Mouse (Mus musculus) fat pad, adult 2 months (tissue): ENCODE measurements around the gene Zkscan2.

Source experiments
- DNase-seq: peaks from one replicate; pipeline ENCODE4 v3.0.0-alpha.2; 2011; ENCODE audit warnings: low read depth, low spot score; ENCODE audit errors: extremely low read depth

Zkscan2 gene

DNA sequence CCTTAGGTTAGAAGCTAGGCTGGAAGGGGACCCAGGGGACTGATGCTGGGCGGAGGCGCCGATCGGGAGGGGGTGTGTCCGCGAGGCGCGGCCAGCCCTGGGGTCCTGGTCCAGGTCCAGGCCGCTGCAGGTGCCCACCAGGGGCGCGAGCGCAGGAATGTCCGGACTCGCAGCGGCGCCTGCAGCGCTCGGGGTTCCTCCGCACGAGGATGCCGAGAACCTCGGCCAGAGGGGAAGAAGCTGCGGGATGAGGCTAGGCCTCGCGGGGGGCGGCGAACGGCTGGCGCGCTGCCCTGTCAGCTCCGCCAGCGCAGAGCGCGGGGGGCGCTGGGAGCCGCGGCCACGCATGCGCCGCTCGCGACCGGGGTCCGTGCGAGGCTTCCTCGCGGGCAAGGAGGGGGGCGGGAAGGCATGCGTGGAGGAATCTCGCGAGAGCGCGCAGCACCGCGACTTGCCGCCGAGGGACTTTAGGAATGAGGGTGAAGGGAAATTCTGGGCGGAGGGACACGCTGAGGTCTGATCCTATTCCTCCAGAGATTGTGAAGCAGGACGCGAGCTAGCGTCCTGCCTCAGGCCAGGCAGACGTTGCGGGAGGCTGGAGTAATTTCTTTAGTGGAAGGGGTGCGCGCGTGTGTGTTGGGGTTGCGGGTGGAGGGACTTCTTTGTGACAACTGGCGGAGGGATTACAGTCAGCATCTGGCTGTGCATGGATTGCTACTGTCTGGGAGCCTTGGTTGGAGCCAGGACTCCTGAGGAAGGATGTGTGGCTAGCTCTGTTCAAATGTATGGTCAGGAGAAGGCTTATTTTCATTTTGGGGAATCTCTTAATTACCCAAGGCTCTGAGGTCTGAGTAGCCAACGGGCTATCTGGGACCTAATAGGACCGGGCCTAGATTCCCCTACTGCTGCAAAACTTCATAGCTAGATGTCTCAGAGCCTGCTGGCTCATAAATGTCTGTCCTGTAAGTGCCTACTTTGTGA lies at the start of gene Zkscan2:
Gene Zkscan2 (minus strand): TSS at position 211 of the 981 bp plus-strand sequence.
- DNase-seq: no peak

DNA sequence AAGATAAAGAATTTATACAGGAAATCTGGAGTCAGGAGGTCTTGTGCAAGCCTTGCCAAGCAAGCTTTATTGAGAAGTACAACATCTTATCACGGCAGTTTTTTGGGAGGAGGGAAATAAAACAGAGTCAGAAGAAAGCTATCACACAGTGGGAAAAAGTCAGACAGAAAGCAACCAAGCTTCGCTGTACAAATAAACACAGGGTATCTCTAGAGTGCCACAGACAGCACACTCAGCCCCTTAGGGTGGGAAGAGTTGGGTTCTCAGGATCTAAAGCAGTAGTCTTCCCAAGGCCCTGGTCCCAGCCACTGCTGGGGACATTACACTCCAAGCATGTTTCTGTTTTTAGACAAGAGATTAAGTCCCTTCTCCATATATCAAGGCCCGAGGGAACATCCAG lies 28.9 kb upstream of the Zkscan2 start:
- no peak for DNase-seq

DNA sequence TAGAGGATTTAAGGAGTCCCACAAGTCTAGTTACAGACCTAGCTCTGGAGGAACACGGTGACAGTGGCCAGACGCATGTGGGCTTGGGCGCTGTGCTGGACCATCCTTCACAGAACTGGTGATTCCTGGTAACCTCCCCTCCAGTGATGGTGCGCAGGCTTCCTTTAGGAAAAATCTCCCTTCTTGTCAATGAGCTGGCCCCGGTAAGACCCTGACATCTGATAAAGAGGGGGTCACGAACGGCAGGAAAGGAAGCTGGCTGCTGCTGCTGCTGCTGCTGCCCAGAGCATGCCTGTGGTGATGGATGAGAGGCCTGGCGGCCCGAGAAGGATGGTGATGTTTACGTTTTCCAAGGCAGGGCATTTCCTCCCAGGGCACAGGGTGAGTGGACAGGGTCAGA lies 25.5 kb upstream of the Zkscan2 start:
- DNase-seq: no peak

DNA sequence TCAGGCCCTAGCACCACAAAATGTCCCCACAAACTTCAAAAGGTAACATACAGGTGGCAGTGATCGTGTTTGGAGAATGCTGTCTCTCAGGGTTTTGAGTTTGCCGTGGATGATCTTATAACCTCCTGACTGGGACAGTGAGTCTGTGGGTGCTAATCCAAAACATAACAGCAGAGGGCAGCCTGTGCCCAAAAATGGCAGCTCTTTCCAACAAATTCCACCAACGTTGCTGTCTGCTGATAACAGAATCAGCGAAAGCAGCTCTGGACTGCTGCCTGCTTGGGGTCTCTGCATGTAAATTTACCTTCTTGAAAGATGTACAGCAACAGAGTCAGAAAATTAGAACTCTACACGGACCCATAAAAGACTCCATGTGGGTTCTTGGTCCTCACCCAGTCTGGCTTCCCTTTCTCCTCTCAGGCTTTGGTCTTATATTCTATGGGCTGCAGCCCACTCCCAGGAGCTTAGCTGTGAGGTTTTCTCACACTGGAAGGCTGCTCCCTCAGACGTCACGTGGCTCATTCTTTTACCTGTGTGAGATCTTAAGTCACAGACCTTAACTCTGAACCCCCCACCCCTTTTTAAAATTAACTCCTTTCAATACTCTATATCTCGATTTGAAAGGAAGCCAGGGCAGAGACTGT lies 24.1 kb upstream of the Zkscan2 start:
- no peak for DNase-seq

- no peak for DNase-seq
Observed at GRCm38 (mm10) chr7:123507946-123508345, 7.7 kb upstream of the Zkscan2 start.

GRCm38 (mm10) chr7:123503358-123503757 lies 3.1 kb upstream of the Zkscan2 start:
- no peak for DNase-seq

- DNase-seq: no peak
Observed at GRCm38 (mm10) chr7:123499481-123500238, 589 bp downstream of the Zkscan2 start.

DNA sequence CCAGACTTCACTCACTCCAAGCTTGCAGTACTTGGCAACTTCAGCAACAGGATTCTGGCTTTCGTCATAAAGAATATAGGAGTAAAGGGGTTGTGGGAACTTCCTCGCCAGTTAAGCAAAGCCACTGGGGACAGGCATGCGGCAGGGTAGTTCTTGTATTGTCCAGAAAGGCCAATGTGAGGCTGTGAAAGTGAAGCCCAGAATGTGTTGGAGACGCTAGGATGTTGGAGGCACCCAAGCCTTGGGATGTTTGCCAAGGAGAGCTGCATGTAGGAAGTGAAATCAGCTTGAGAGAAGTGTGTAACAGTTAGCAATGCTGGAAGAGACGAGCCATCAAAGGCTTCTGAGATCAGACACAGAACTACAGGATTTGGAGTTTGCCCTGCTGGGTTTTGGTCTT lies 12.5 kb downstream of the Zkscan2 start:
- DNase-seq: no peak

GRCm38 (mm10) chr7:123467961-123468360 lies 32.3 kb downstream of the Zkscan2 start:
- DNase-seq: no peak

DNA sequence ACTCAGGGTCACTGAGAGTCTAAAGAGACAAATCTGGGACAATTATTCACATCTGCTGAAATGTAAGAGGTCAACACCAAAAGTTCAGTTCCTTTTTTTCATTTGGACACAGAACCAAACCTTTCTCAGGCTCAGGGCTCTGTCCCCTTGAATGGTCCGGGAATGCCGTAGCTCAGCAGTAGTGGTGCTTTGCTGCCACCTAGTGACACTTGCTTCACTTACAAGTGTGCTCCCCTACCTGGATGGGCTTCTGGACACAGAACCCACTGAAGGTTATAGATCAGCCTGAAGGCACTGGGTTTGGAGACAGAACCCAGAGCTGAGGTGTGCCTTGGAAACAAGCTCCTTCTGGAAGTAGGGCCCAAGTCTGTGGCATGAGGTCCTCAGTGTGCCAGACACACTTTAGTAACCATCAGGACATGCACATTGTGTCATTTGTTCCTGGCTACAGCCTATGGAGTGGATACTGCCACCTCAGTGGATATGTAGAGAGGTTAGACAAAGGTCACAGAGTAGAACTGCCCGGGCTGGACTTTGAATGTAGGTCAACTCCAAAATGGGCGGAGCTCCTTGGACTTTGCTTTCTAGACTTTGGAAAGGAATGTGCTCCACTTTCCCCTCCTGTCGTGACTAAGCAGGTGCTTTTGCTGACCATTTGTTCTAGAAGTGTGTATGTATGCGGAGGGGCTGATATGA lies 34.4 kb downstream of the Zkscan2 start:
- DNase-seq: no peak

GRCm38 (mm10) chr7:123463569-123463968 lies 36.7 kb downstream of the Zkscan2 start:
- no peak for DNase-seq

GRCm38 (mm10) chr7:123462070-123462501 lies 38.2 kb downstream of the Zkscan2 start, which contains the start of gene Aqp8:
Aqp8 (plus strand) TSS chr7:123462291.
- no peak for DNase-seq

GRCm38 (mm10) chr7:123461316-123461715 lies 38.9 kb downstream of the Zkscan2 start:
- DNase-seq: no peak

DNA sequence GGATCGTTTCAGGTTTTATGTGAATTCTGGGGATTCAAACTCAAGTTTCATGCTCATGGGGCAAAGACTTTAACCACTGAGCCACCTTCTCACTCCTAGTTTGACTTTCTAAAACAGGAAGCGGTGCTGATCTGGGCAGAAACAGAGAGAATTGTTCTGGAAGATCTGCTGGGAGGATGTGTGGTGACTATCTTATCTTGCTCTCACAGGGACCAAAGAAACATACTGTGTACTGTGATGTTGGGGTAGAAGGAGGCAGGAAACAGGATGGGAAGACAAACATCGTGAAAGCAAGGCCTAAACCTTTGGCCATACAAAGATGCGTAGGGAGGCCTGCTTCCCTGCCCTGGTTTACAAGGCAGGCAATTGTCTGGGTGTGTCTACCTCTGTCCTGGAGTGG lies 41.0 kb downstream of the Zkscan2 start:
- no peak for DNase-seq

GRCm38 (mm10) chr7:123458309-123458708 lies 41.9 kb downstream of the Zkscan2 start:
- no peak for DNase-seq

- no peak for DNase-seq
Observed at GRCm38 (mm10) chr7:123455088-123455487, 45.2 kb downstream of the Zkscan2 start.

- no peak for DNase-seq
Observed at GRCm38 (mm10) chr7:123453066-123453465, 47.2 kb downstream of the Zkscan2 start.

- no peak for DNase-seq
Observed at GRCm38 (mm10) chr7:123452551-123452950, 47.7 kb downstream of the Zkscan2 start.

- no peak for DNase-seq
Observed at GRCm38 (mm10) chr7:123450515-123450914, 49.7 kb downstream of the Zkscan2 start.

DNA sequence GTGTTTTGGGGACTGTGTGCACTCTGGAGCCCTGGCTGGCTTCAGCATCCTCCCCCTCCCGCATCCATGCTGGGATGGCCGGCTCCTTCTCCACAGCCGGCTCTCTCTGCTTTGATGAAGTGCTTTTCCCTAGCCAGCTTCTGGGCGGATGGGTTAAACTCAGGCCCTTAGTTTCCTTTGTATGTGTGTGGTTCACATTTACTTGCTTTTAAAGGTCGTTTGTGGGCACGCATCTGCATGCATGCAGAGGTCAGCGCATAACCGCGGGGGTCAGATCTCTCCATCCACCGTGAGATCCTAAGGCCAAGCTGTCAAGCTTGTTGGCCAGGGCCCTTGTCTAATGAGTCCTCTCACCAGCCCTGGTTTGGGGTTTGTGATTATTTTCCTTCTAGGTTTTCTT lies 50.6 kb downstream of the Zkscan2 start:
- no peak for DNase-seq

- no peak for DNase-seq
Observed at GRCm38 (mm10) chr7:123448794-123449193, 51.5 kb downstream of the Zkscan2 start.
